Mouse (Mus musculus) lung, postnatal 0 days (tissue): ENCODE measurements around the gene B4galt7.

ENCODE experiments used
- CTCF ChIP-seq: IDR thresholded peaks from 2 replicates; pipeline ENCODE4 v1.5.1; 2016; ENCODE audit warnings: antibody characterized with exemption, mild to moderate bottlenecking
- EP300 ChIP-seq: IDR thresholded peaks from 2 replicates; pipeline ENCODE4 v1.6.1; 2016; ENCODE audit warnings: antibody characterized with exemption, mild to moderate bottlenecking, control low read depth

DNA sequence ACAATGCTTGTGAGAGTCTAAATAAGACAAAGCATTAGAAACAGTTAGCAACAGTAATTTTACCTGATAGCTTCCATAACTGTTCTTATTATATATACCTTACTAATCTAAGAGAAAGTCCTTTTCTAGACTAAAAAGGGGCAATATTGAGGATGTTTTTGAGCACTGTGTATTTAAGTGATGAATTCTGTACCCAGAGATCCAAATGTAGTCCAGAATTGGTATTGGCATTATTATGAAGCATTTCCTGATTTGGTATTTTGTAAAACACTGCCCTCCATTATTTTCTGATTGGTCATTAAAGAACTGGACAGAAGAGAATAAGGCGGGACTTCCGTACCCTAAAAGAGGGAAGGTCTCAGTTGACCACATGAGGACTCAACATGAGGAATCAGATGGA is 26.3 kb upstream of the B4galt7 start, which contains the start of gene Tmed9:
- TF ChIP-seq CTCF (no peak), EP300 (no peak)
